Mouse (Mus musculus): ENCODE results near the gene Chmp4b.

The Chmp4b gene

GRCm38 (mm10) chr2:154723473-154723872 lies 72.0 kb downstream of the Chmp4b start:
- no peak for DNase-seq

DNA sequence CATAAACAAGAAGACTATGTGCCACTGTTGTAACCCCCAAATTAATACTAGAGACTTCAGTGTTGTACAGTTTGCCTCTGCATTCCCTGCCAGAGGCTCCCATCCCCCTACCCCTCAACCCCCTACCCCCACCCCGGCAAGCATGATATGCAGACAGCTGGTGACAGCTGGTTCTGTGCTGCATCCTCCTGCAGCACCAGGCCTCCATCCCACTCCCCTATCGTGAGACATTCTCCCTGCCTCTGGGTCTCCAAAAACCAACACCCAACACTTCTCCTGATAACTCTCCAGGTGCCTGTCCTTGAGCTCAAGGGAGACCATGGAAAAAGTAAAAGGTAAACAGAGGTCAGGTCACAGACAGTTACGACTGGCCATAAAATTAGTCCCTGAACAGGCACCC lies 78.2 kb downstream of the Chmp4b start:
- DNase-seq, result no peak

DNA sequence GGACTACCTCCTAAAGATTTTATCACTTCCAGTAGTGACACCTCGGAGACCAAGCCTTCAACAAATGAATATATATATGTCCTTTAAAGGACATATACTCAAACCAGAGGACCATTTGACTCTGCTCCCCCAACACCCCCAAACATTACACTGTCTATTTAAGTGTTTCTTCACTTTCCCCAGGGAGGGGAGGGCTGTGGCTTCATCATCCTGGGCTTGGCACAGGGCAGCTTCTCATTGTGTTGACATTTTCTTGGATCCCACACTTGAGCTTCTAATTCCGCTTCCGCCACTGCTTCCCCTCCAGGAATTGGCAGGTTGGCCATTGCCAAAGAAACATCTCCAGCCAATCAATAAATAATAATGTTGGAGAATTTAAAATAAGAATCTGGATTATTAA lies 79.3 kb downstream of the Chmp4b start:
- DNase-seq, result no peak

- DNase-seq, result no peak
Measured at GRCm38 (mm10) chr2:154731916-154732315, 80.4 kb downstream of the Chmp4b start.

DNA sequence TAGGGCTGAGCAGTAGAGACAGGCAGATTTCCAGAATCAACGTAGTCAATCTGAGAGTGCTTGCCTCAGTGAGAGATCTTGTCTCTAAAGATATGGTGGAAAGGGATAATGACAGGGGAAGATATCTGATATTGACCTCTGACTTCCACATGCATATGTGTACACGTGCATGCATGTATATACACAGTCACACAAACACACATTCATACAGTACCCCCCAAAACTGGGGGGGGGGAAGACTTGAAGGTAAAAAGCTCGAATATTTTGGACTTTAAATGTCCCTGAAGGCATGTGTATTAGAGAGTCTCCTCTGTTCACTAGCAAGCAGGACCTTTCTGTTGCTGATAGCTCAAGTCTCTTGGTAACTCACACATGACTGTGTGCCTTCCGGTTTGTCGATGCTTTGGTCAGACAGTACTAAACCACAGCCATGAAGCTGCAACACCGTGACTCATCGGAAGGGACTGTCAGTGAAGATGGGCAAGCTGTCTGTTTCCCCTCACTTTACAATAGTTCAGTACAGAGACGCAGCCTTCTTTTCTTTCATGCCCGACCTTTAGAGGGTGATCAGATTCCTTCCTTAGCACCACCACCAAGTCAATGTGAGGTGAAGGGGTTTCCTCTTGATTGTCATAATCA lies 81.1 kb downstream of the Chmp4b start:
- DNase-seq, result no peak

DNA sequence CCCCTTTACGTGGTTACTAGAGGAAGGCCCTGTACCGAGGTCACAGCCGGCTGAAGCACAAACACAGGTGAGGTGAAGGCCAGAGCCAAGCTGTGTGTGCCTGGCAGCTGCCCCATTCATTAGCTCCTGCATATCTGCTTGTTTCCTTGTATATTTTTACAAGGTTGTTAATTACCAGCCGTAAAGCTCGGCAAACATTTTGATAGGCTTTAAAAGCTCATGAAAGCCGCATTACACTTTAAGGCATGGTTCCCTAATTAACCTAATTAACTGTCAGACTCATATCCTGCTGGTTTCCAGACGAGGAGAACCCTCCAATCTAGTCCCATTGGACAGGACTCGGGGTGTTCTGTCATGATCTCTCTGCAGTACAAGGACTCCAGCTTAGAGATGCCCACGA lies 83.5 kb downstream of the Chmp4b start:
- DNase-seq, result no peak

GRCm38 (mm10) chr2:154735416-154735815 lies 83.9 kb downstream of the Chmp4b start:
- no peak for DNase-seq

- DNase-seq, result no peak
Measured at GRCm38 (mm10) chr2:154735986-154736385, 84.5 kb downstream of the Chmp4b start.

GRCm38 (mm10) chr2:154738621-154739020 lies 87.1 kb downstream of the Chmp4b start:
- DNase-seq, result no peak

DNA sequence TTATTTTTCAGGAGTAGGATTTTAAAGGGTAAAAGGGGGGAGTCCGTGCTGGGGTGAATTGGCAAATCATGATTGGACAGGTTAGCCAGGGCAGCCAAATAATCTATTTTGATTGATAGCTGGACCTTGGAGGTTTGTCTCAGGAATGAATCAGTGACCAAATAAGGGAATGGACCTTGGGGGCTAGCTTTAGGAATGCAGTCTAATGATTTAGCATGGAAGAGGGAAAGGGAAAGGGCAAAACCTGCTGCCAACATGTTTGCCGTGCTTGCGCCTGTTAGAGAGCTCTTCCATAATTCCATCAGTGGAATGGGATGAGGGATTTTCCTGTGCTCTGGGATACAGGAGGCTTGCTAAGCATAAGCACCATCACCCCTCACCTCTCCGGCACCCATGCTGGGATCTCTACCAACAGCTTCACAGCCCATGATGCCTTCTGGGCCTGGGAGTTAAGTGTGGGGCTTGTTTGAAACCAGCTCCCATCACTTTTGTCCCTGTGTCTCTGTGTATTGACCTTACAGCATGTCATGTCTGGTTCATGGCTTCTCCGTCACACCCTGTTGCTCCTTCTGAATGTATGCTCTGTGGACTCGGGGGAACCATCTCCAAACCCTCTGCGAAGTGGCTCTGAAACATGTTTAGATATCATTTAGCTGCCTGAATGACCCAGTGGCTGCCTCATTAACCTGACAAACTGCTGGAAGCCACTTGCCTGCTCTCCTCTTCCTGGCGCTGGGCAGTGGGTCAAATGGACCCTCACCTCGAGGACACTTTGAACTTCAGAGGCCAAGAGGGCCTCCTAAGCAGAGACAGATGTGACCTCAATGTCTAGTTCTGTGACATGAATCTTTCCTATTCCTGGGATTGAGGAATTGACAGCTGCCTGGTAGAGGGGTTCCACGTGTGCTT lies 91.7 kb downstream of the Chmp4b start:
- no peak for DNase-seq

DNA sequence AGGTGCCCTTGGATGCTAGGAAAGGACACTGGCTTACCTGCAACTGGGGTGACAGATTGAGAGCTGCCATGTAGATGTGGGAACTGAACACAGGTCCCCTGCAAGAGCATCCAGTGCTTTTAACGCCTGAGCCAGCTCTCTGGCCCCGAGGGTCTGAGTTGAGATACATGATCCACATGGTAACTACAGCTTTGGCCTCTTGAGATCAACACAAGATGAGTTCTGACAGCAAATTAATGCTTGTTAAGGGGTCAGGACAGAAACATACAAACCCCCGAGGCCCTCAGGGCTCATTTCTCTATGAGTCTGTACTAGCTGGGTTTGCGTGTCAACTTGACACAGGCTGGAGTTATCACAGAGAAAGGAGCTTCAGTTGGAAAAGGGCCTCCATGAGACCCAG lies 92.4 kb downstream of the Chmp4b start:
- DNase-seq, result no peak

Data from kidney, adult 18-20 months (tissue).